Mouse (Mus musculus): Measurements from ENCODE around the gene Sc5d.

Sc5d gene

DNA sequence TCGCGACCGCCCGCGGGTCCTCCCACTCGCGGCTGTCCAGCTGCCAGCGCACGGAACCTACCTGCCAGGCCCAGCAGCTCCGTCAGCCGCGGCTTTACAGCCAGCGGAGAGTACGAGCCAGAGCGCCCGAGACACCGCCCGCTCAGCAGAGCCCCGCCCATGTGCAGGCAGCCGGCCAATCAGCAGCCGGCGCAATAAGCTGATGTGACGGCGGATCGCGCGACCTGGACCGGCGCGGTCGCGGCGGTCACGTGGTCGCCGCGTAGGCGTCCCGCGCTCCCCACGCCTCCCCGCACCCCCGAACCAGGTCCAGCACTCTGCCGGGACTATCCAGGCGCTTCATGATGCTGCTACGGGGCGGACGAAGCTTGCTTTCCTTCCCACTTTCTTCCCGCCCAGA, at the start of gene Sc5d:
Gene Sc5d (minus strand): TSS at position 112 of the 400 bp plus-strand sequence.
- DNase-seq (ENCODE audit: low spot score in 2 of 2) = peak; percentile 82 to 90

GRCm38 (mm10) chr9:42311311-42311710, 47.3 kb upstream of the Sc5d start:
- DNase-seq (ENCODE audit: low spot score in 2 of 2) = no peak

- no peak for DNase-seq (ENCODE audit: low spot score in 2 of 2)
Measured at GRCm38 (mm10) chr9:42303894-42304293, 39.8 kb upstream of the Sc5d start.

GRCm38 (mm10) chr9:42301082-42301633, 37.1 kb upstream of the Sc5d start:
- no peak for DNase-seq (ENCODE audit: low spot score in 2 of 2)

DNA sequence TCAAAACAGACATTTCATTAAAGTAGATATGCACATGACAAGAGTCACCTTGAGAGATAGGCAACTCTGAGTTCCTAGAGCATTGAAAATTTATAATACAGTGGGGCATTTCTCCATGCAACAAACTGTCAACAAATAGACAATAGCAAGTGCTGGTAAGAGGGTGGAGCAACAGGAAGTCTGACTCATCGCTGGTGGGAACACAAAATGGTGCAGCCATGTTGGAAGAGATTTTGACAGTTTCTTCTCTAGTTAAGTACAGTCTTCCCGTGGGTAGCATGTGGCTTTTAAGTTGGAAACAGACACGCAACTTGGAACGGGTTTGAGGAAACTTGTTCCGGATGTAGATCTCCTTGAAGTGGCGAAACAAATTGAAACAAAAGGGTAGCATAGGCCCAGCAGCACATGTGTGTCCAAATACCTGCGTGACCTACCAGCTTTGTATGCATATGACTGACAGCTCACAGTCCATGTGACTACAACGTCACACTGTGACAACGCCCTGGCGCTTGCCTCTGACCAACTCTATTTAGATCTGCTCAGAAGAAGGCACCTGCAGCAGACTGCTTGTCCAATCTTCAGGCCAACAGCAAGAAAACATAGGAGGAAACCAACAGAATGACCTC, 32.4 kb upstream of the Sc5d start:
- DNase-seq (ENCODE audit: low spot score in 2 of 2) = no peak

GRCm38 (mm10) chr9:42294131-42294530, 30.1 kb upstream of the Sc5d start:
- no peak for DNase-seq (ENCODE audit: low spot score in 2 of 2)

DNA sequence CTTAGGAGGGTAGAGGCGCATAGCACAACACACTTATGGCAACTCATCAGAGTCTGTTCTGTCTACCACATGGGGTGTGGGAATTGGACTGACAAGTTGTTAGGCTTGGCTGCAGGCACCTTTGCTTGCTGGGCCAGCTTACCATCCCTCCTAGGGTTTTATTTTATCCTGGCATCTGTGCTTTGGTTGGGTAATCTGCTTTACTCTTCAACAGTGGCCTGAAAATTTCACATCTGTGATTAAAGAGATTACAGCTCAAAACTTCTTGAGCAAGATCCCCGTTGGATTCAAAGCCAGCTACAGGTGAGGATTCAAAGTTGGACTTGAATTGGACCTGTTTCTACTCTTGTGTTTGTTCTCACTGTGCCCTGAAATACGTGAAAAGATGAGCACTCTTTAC, 29.5 kb upstream of the Sc5d start:
- no peak for DNase-seq (ENCODE audit: low spot score in 2 of 2)

GRCm38 (mm10) chr9:42293051-42293450, 29.0 kb upstream of the Sc5d start:
- DNase-seq (ENCODE audit: low spot score in 2 of 2) = no peak

GRCm38 (mm10) chr9:42279676-42280075, 15.6 kb upstream of the Sc5d start:
- no peak for DNase-seq (ENCODE audit: low spot score in 2 of 2)

- DNase-seq (ENCODE audit: low spot score in 2 of 2) = no peak
Measured at GRCm38 (mm10) chr9:42278046-42278445, 14.0 kb upstream of the Sc5d start.

DNA sequence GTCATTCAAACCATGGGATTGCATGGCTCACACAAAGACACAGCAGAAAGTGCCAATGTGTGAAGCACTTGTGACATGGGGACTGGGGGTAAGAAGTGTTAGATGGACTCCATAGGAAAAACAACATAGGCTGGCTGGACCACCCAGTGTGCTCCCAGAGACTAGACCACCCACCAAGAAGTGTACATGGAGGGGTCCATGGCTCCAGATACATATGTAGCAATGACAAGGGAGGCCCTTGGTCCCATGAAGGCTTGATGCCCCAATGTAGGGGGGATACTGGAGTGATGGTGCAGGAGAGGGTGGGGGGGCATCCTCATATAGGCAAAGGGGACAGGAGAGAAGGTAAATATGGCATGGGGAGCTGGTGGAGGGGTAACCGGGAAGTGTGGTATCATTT, 13.6 kb upstream of the Sc5d start:
- no peak for DNase-seq (ENCODE audit: low spot score in 2 of 2)

DNA sequence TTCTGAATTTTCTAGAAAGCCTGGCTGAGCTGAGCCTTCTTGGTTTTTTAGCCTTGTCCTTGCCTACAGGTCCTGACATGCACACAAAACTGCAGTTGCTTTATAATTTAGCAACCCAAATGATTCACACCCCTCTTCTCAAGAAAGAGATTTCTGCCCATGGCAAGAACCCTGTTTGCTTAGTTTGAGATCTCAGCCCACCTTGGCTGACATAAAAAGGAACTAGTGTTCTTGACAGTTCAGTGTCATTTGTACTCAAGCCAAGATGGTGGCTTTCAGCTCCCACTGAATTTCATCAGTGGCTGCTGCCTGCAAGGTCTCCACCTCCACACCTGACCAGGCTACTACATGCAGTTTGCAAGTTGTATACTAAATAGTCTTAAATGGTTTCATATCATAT, 13.1 kb upstream of the Sc5d start:
- DNase-seq (ENCODE audit: low spot score in 2 of 2) = no peak

DNA sequence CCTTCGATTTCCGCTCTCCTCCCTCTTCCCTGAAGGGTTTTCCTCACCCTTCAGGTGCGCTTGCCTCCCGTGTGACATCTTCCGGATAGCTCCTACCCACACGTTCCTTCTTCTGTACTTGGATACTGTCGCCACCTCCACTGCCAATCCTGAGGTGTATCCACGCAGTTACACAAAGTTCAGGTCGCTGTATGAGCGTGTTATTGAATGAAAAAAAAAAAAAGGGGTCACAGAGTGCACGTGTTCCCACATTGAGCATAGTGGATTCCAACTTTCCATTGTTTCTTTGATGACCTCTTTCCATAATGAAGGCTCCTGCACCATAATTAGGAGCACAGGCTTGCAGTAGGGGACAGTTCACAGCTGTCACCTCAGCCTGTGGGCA, 11.7 kb upstream of the Sc5d start:
- DNase-seq (ENCODE audit: low spot score in 2 of 2) = no peak

GRCm38 (mm10) chr9:42275027-42275760, 11.1 kb upstream of the Sc5d start:
- no peak for DNase-seq (ENCODE audit: low spot score in 2 of 2)

- no peak for DNase-seq (ENCODE audit: low spot score in 2 of 2)
Measured at GRCm38 (mm10) chr9:42273682-42274296, 9.7 kb upstream of the Sc5d start.

DNA sequence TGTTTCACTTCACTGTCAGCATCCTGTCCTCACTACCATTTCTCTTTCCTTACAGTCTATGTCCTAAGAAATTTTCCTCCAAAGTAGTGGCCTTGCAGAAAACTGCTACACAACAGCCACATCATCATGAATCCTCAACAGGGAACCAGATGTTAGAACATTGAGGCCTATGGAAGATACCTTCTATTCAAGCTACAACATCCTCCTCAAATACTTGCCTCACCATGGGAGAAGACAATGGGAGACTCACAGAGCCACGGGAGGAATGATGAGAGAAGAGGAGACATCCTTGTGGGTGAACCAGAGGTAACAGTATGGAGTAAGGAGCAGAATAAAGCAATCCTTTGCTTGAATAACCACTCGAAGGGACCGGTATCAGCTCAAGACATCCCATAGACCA, 9.1 kb upstream of the Sc5d start:
- no peak for DNase-seq (ENCODE audit: low spot score in 2 of 2)

DNA sequence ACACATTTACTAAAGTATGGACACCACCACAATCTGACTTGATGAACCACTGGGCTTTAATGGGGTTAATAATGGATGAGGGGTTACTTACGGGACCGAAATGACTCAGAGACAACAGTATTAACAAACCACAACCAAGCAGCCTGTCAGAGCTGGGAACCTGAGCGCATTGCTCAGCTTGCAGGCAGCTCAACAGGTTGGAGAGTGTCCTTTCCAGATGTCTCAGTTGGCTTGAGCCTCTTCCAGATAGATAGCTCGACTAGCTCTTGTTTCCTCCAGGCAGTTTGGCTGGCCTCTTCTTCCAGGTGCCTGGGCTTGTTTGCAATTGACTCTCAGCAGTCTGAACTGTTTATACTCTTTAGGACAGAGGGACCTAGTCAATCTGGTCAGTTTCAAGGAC, 8.6 kb upstream of the Sc5d start:
- DNase-seq (ENCODE audit: low spot score in 2 of 2) = no peak

- DNase-seq (ENCODE audit: low spot score in 2 of 2) = no peak
Measured at GRCm38 (mm10) chr9:42271456-42271855, 7.4 kb upstream of the Sc5d start.

- DNase-seq (ENCODE audit: low spot score in 2 of 2) = no peak
Measured at GRCm38 (mm10) chr9:42270617-42271016, 6.6 kb upstream of the Sc5d start.

DNA sequence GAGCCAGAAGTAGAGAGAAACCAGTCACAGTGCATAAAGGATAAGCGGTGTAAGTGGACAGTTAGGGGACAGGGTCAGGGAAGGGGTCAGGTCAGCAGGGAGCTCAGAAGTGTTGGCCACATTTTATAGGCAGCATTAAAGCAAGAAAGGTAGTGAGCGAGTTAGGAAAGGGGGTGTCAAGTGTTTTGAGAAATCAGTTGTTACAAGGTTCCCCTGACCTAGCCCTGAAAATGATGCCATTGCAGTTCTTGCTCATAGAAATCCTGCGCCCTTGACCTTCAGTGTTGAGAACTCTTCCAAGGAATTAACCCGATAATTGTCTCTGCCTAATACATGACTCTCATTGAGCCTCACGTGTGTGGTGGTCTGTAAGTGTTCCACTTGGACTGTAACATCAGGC, 6.0 kb upstream of the Sc5d start:
- DNase-seq (ENCODE audit: low spot score in 2 of 2) = no peak

DNA sequence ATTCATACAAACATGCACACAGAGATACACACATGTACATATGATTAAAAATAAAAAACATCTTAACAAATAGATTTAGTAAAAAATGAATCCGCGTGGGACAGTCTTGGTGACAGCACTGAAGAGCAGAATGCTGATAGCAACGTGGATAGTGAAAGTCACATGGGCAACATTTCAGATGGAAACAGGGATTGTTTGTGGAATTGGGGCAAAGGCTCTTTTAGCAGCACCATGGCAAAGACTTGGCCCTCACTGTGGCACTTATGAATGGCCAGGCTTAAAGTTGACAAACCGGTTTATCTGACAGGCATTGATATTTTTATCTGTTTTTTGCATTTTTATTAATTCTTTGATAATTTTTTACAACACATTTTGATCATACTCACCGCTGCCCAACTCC, 4.3 kb upstream of the Sc5d start:
- no peak for DNase-seq (ENCODE audit: low spot score in 2 of 2)

DNA sequence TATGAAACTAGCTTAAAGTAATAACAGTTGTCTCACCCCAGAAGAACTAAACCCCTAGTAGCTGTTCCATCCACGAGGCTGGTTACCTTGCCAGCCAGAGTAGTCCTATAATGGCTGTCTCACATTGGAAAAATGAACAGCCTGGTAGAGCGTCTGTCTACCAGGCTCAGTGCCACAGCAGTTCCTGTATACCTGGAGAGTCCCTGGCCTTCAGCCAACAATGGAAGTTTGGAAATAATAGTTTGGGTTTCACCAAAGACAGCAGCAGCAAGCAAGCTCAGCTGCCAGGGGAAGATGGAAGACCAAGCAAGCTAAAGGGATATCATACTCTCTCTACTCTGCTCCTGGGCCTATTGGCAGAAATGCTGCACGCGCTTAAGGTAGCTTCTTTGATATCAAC, 1.3 kb upstream of the Sc5d start:
- no peak for DNase-seq (ENCODE audit: low spot score in 2 of 2)

DNA sequence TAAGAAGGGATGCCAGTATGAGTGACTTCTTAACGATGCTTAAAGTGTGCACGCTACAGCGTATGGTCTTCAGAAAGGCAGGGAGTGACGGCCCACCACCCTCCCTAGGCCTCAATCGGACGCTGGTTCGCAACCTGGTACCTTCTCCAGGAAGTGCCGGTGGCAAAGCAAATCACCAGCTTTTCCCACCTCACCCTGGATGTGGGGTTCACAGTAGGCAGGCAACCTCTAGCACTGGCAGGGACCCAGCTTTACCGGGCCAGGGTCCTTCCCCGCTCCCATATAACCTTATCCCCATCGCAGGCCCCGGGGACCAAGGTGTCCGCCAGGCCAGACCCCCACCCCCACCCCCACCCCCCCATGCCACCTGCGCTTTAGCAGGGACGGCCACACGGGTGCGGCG, 346 bp downstream of the Sc5d start:
- DNase-seq (ENCODE audit: low spot score in 2 of 2) = peak in 1 of 2 experiments; percentile 9
